Mouse (Mus musculus): ENCODE measurements around the gene Bglap3. TPM values are rescaled to one million over a fixed set of nuclear protein-coding genes. Genes with fewer than 3 reads are reported as not detected.
A peak's percentile ranks its signal among the peaks of the same experiment; 100 is the strongest.
"Not testable (repeated sequence)": the region's sequence is repeated elsewhere in the genome, so short reads cannot be mapped to it uniquely, and the experiment has no call there.

Bglap3 gene
- polyA plus RNA-seq, 1 experiment from 2014 or later = not detected

GRCm38 (mm10) chr3:88368511-88368910 lies 4.0 kb downstream of the Bglap3 start:
- peaks cover 24% of the 10 kb centered on the region for H3K27me3 ChIP-seq (replicated peaks)
- H3K27ac ChIP-seq; H3K4me3 ChIP-seq; H3K9ac ChIP-seq; H3K4me2 ChIP-seq (replicated peaks); ATAC-seq (ENCODE audit: low FRiP score, low read depth); H3K36me3 ChIP-seq; H3K4me1 ChIP-seq: not testable (repeated sequence)
- WGBS = 92% methylated on average over 7 of the region's 7 CpGs
- H3K9me3 ChIP-seq = peaks cover 17% of the 10 kb centered on the region

- WGBS = 49% methylated on average over 4 of the region's 7 CpGs
- H3K9ac ChIP-seq, H3K4me1 ChIP-seq, H3K36me3 ChIP-seq, H3K27ac ChIP-seq, H3K4me3 ChIP-seq: not testable (repeated sequence)
- Histone ChIP-seq H3K9me3 (peaks cover 17% of the 10 kb centered on the region), H3K4me2 (replicated peaks) (peak overlapping the region; percentile 47), H3K27me3 (replicated peaks) (peaks cover 24% of the 10 kb centered on the region)
- ATAC-seq (ENCODE audit: low FRiP score, low read depth) = peak; percentile 48; the same call in 1 of the 2 replicates
These were observed 5.0 kb downstream of the Bglap3 start for GRCm38 (mm10) chr3:88367517-88367916.

- not testable (repeated sequence) for H3K9ac ChIP-seq, H3K36me3 ChIP-seq, H3K27ac ChIP-seq, H3K4me1 ChIP-seq
- Histone ChIP-seq H3K4me3 (peak overlapping the region; percentile 23), H3K27me3 (replicated peaks) (peaks cover 24% of the 10 kb centered on the region), H3K9me3 (peaks cover 17% of the 10 kb centered on the region), H3K4me2 (replicated peaks) (peak overlapping the region; percentile 47)
- WGBS = 7% methylated on average over 22 of the region's 22 CpGs
- ATAC-seq (ENCODE audit: low FRiP score, low read depth) = peak; percentile 86
These were observed 5.6 kb downstream of the Bglap3 start for GRCm38 (mm10) chr3:88366830-88367428.

GRCm38 (mm10) chr3:88365705-88366361 lies 6.7 kb downstream of the Bglap3 start:
- peaks cover 16% of the 10 kb centered on the region for H3K36me3 ChIP-seq
- H3K4me2 ChIP-seq (replicated peaks) = peak overlapping the region; percentile 33
- no peak overlapping the region for H3K4me3 ChIP-seq
- no peak overlapping the region for H3K9ac ChIP-seq
- WGBS = 34% methylated on average over 34 of the region's 34 CpGs
- peaks cover 3% of the 10 kb centered on the region; the same call in 1 of the 2 replicates for H3K4me1 ChIP-seq
- H3K9me3 ChIP-seq = peaks cover 11% of the 10 kb centered on the region; the same call in 1 of the 2 replicates
- ATAC-seq (ENCODE audit: low FRiP score, low read depth) = no peak
- H3K27ac ChIP-seq = no peak overlapping the region
- peaks cover 24% of the 10 kb centered on the region for H3K27me3 ChIP-seq (replicated peaks)

- 1% methylated on average over 16 of the region's 16 CpGs for WGBS
- no peak within 1 kb of the TSS for H3K4me3 ChIP-seq
- H3K4me2 ChIP-seq (replicated peaks) = peak within 1 kb of the TSS; percentile 27; the same call in 1 of the 2 replicates
- H3K9ac ChIP-seq = no peak within 1 kb of the TSS
- H3K9me3 ChIP-seq = no peaks in the 10 kb centered on the region
- peaks cover 31% of the 10 kb centered on the region for H3K36me3 ChIP-seq
- ATAC-seq (ENCODE audit: low FRiP score, low read depth) = no peak
- peaks cover 24% of the 10 kb centered on the region for H3K27me3 ChIP-seq (replicated peaks)
- peaks cover 7% of the 10 kb centered on the region; the same call in 1 of the 2 replicates for H3K4me1 ChIP-seq
- H3K27ac ChIP-seq = no peak within 1 kb of the TSS
These were observed 8.2 kb downstream of the Bglap3 start, which contains the start of gene Paqr6 for GRCm38 (mm10) chr3:88364337-88364736. Paqr6 (plus strand) TSS chr3:88364584.

GRCm38 (mm10) chr3:88363700-88364099 lies 8.8 kb downstream of the Bglap3 start:
- peaks cover 37% of the 10 kb centered on the region for H3K36me3 ChIP-seq
- no peaks in the 10 kb centered on the region for H3K9me3 ChIP-seq
- peaks cover 7% of the 10 kb centered on the region; the same call in 1 of the 2 replicates for H3K4me1 ChIP-seq
- H3K27ac ChIP-seq = no peak overlapping the region
- no peak overlapping the region for H3K4me3 ChIP-seq
- H3K9ac ChIP-seq = no peak overlapping the region
- 68% methylated on average over 4 of the region's 4 CpGs for WGBS
- H3K27me3 ChIP-seq (replicated peaks) = peaks cover 24% of the 10 kb centered on the region
- ATAC-seq (ENCODE audit: low FRiP score, low read depth) = no peak
- no peak overlapping the region for H3K4me2 ChIP-seq (replicated peaks)

GRCm38 (mm10) chr3:88361612-88362313 lies 10.8 kb downstream of the Bglap3 start:
- 91% methylated on average over 2 of the region's 2 CpGs for WGBS

GRCm38 (mm10) chr3:88361096-88361495 lies 11.4 kb downstream of the Bglap3 start:
- ATAC-seq (ENCODE audit: low FRiP score, low read depth) = no peak
- Histone ChIP-seq H3K9ac (no peak overlapping the region), H3K27ac (no peak overlapping the region), H3K4me3 (no peak overlapping the region), H3K4me2 (replicated peaks) (no peak overlapping the region), H3K9me3 (no peaks in the 10 kb centered on the region), H3K36me3 (peaks cover 62% of the 10 kb centered on the region), H3K27me3 (replicated peaks) (peaks cover 23% of the 10 kb centered on the region), H3K4me1 (peaks cover 7% of the 10 kb centered on the region; the same call in 1 of the 2 replicates)
- 82% methylated on average over 6 of the region's 6 CpGs for WGBS

More at GRCm38 (mm10) chr3:88361612-88362313, 10.8 kb downstream of the Bglap3 start:
- Histone ChIP-seq H3K4me2 (replicated peaks) (no peak overlapping the region), H3K4me3 (no peak overlapping the region), H3K4me1 (peaks cover 7% of the 10 kb centered on the region; the same call in 1 of the 2 replicates), H3K27me3 (replicated peaks) (peaks cover 24% of the 10 kb centered on the region), H3K36me3 (peaks cover 55% of the 10 kb centered on the region), H3K9ac (no peak overlapping the region), H3K27ac (no peak overlapping the region), H3K9me3 (no peaks in the 10 kb centered on the region)
- ATAC-seq (ENCODE audit: low FRiP score, low read depth) = no peak

GRCm38 (mm10) chr3:88359989-88360388 lies 12.6 kb downstream of the Bglap3 start:
- Histone ChIP-seq H3K27ac (no peak overlapping the region), H3K9ac (no peak overlapping the region), H3K9me3 (no peaks in the 10 kb centered on the region), H3K4me3 (no peak overlapping the region), H3K36me3 (peaks cover 73% of the 10 kb centered on the region), H3K4me1 (0 out of 2 replicates have a peak, but pooled peaks cover 4% of the 10 kb centered on the region), H3K4me2 (replicated peaks) (no peak overlapping the region), H3K27me3 (replicated peaks) (peaks cover 13% of the 10 kb centered on the region)
- ATAC-seq (ENCODE audit: low FRiP score, low read depth) = no peak; the same call in 1 of the 2 replicates
- WGBS = 77% methylated on average over 3 of the region's 3 CpGs

GRCm38 (mm10) chr3:88359584-88359983 lies 13.0 kb downstream of the Bglap3 start:
- H3K9ac ChIP-seq = no peak overlapping the region
- H3K4me2 ChIP-seq (replicated peaks) = no peak overlapping the region
- no peaks in the 10 kb centered on the region for H3K9me3 ChIP-seq
- no peak overlapping the region for H3K4me3 ChIP-seq
- ATAC-seq (ENCODE audit: low FRiP score, low read depth) = no peak
- peaks cover 77% of the 10 kb centered on the region for H3K36me3 ChIP-seq
- H3K27me3 ChIP-seq (replicated peaks) = peaks cover 9% of the 10 kb centered on the region
- no peak overlapping the region for H3K27ac ChIP-seq
- WGBS = 66% methylated on average over 5 of the region's 5 CpGs
- H3K4me1 ChIP-seq = 0 out of 2 replicates have a peak, but pooled peaks cover 4% of the 10 kb centered on the region

GRCm38 (mm10) chr3:88354396-88355165 lies 18.0 kb downstream of the Bglap3 start:
- Histone ChIP-seq H3K9ac (0 out of 2 replicates have a peak overlapping the region, but pooled peaks have one; percentile 13), H3K36me3 (peaks cover 98% of the 10 kb centered on the region), H3K27me3 (replicated peaks) (no peaks in the 10 kb centered on the region), H3K4me3 (no peak overlapping the region), H3K27ac (no peak overlapping the region), H3K4me2 (replicated peaks) (no peak overlapping the region), H3K4me1 (no peaks in the 10 kb centered on the region), H3K9me3 (no peaks in the 10 kb centered on the region)
- 94% methylated on average over 8 of the region's 8 CpGs for WGBS
- ATAC-seq (ENCODE audit: low FRiP score, low read depth) = no peak
